Mouse (Mus musculus): ENCODE measurements around the gene Btrc.
"Not testable (repeated sequence)": the region's sequence is repeated elsewhere in the genome, so short reads cannot be mapped to it uniquely, and the experiment has no call there.

Btrc gene

GRCm38 (mm10) chr19:45363384-45363926 is at the start of gene Btrc:
Btrc (plus strand) TSS chr19:45363734.
- peak; percentile 100 for DNase-seq (ENCODE audit: low spot score in 2 of 2)

- no peak for DNase-seq (ENCODE audit: low spot score in 2 of 2)
Measured at GRCm38 (mm10) chr19:45317473-45317882, 46.1 kb upstream of the Btrc start.

GRCm38 (mm10) chr19:45321062-45321461 is 42.5 kb upstream of the Btrc start:
- DNase-seq (ENCODE audit: low spot score in 2 of 2) = no peak

- no peak for DNase-seq (ENCODE audit: low spot score in 2 of 2)
Measured at GRCm38 (mm10) chr19:45329039-45329438, 34.5 kb upstream of the Btrc start.

- DNase-seq (ENCODE audit: low spot score in 2 of 2) = no peak
Measured at GRCm38 (mm10) chr19:45329748-45330298, 33.7 kb upstream of the Btrc start.

GRCm38 (mm10) chr19:45336718-45337117 is 26.8 kb upstream of the Btrc start:
- no peak for DNase-seq (ENCODE audit: low spot score in 2 of 2)

GRCm38 (mm10) chr19:45338182-45338581 is 25.4 kb upstream of the Btrc start:
- DNase-seq (ENCODE audit: low spot score in 2 of 2) = peak in 1 of 2 experiments; percentile 25

GRCm38 (mm10) chr19:45343941-45344340 is 19.6 kb upstream of the Btrc start:
- no peak for DNase-seq (ENCODE audit: low spot score in 2 of 2)

GRCm38 (mm10) chr19:45348188-45348587 is 15.3 kb upstream of the Btrc start:
- no peak for DNase-seq (ENCODE audit: low spot score in 2 of 2)

GRCm38 (mm10) chr19:45350456-45350855 is 13.1 kb upstream of the Btrc start:
- DNase-seq (ENCODE audit: low spot score in 2 of 2) = no peak

GRCm38 (mm10) chr19:45352706-45353105 is 10.8 kb upstream of the Btrc start:
- not testable (repeated sequence) for DNase-seq (ENCODE audit: low spot score in 2 of 2)

GRCm38 (mm10) chr19:45355678-45356077 is 7.9 kb upstream of the Btrc start:
- no peak for DNase-seq (ENCODE audit: low spot score in 2 of 2)

- DNase-seq (ENCODE audit: low spot score in 2 of 2) = not testable (repeated sequence)
Measured at GRCm38 (mm10) chr19:45356868-45357267, 6.7 kb upstream of the Btrc start.

GRCm38 (mm10) chr19:45360486-45360885 is 3.0 kb upstream of the Btrc start:
- DNase-seq (ENCODE audit: low spot score in 2 of 2) = no peak

- no peak for DNase-seq (ENCODE audit: low spot score in 2 of 2)
Measured at GRCm38 (mm10) chr19:45363933-45364391, 428 bp downstream of the Btrc start.

GRCm38 (mm10) chr19:45366651-45367050 is 3.1 kb downstream of the Btrc start:
- no peak for DNase-seq (ENCODE audit: low spot score in 2 of 2)

GRCm38 (mm10) chr19:45384815-45385214 is 21.3 kb downstream of the Btrc start:
- not testable (repeated sequence) for DNase-seq (ENCODE audit: low spot score in 2 of 2)

- no peak for DNase-seq (ENCODE audit: low spot score in 2 of 2)
Measured at GRCm38 (mm10) chr19:45388551-45388950, 25.0 kb downstream of the Btrc start.

- no peak for DNase-seq (ENCODE audit: low spot score in 2 of 2)
Measured at GRCm38 (mm10) chr19:45394078-45394477, 30.5 kb downstream of the Btrc start.

GRCm38 (mm10) chr19:45411000-45411399 is 47.5 kb downstream of the Btrc start:
- DNase-seq (ENCODE audit: low spot score in 2 of 2) = no peak

GRCm38 (mm10) chr19:45412694-45413093 is 49.2 kb downstream of the Btrc start:
- no peak for DNase-seq (ENCODE audit: low spot score in 2 of 2)

GRCm38 (mm10) chr19:45413966-45414365 is 50.4 kb downstream of the Btrc start:
- DNase-seq (ENCODE audit: low spot score in 2 of 2) = no peak

GRCm38 (mm10) chr19:45417601-45418000 is 54.1 kb downstream of the Btrc start:
- no peak for DNase-seq (ENCODE audit: low spot score in 2 of 2)

GRCm38 (mm10) chr19:45422276-45422675 is 58.7 kb downstream of the Btrc start:
- no peak for DNase-seq (ENCODE audit: low spot score in 2 of 2)
